Mouse (Mus musculus) liver, embryonic 14.5 days (tissue): Measurements from ENCODE around the gene Ccnd1. TPM values are rescaled to one million over a fixed set of nuclear protein-coding genes. Genes with fewer than 3 reads are reported as not detected.

Source experiments
- ATAC-seq: fragments of 200-750 bp; cut with Nextera tagmentation; 2 replicates; pipeline ENCODE4 v1.8.0; 2017; ENCODE audit warnings: moderate number of reproducible peaks, mild to moderate bottlenecking, moderate library complexity; ENCODE audit not compliant: insufficient read depth
- DNase-seq, 3 experiments: peaks; one replicate each; pipeline ENCODE4 v3.0.0-alpha.2; 2012 to 2013; ENCODE audit warnings: low read depth in 3 of 3, low spot score in 3 of 3
- H3K27ac ChIP-seq: fragments of 300-500 bp; sonication (generic); 2 replicates; pipeline ENCODE4 v1.5.1; 2014; ENCODE audit warnings: moderate library complexity, mild to moderate bottlenecking, control low read depth, inconsistent platforms
- H3K27me3 ChIP-seq: fragments of 300-500 bp; sonication (generic); 2 replicates; pipeline ENCODE4 v1.6.1; 2014; ENCODE audit warnings: mild to moderate bottlenecking, low read length, moderate library complexity; ENCODE audit not compliant: control insufficient read depth, insufficient read depth
- H3K36me3 ChIP-seq: fragments of 300-500 bp; sonication (generic); replicated peaks from 2 replicates; pipeline ENCODE4 v1.6.1; 2014; ENCODE audit warnings: low read depth; ENCODE audit not compliant: control insufficient read depth, insufficient read depth
- H3K4me1 ChIP-seq, 2 experiments: fragments of 200-500 bp in 1 of 2; fragments of 300-500 bp in 1 of 2; sonication (generic) in 1 of 2; replicated peaks; 2 replicates each; pipeline ENCODE4 v1.6.1; 2012 to 2014; ENCODE audit warnings: antibody characterized with exemption in 1 of 2, inconsistent platforms in 1 of 2, low read length in 1 of 2; ENCODE audit not compliant: control insufficient read depth in 2 of 2, insufficient read depth in 2 of 2
- H3K4me2 ChIP-seq: fragments of 300-500 bp; sonication (generic); 2 replicates; pipeline ENCODE4 v1.6.1; 2014; ENCODE audit warnings: low read depth, mild to moderate bottlenecking, control low read depth, moderate library complexity
- H3K4me3 ChIP-seq, 2 experiments: fragments of 200-500 bp in 1 of 2; fragments of 300-500 bp in 1 of 2; sonication (generic) in 1 of 2; 2 replicates each; pipeline ENCODE4 v1.5.1; 2012 to 2014; ENCODE audit warnings: low read depth in 2 of 2, low read length in 2 of 2, mild to moderate bottlenecking in 2 of 2, control low read depth in 1 of 2, inconsistent platforms in 1 of 2, moderate library complexity in 1 of 2; ENCODE audit not compliant: insufficient read depth in 1 of 2
- H3K9ac ChIP-seq: fragments of 300-500 bp; sonication (generic); replicated peaks from 2 replicates; pipeline ENCODE4 v1.6.1; 2014; ENCODE audit warnings: mild to moderate bottlenecking, control low read depth, moderate library complexity
- H3K9me3 ChIP-seq: fragments of 300-500 bp; sonication (generic); 2 replicates; pipeline ENCODE4 v1.6.1; 2016; ENCODE audit warnings: low read length, mixed read lengths; ENCODE audit not compliant: control insufficient read depth
- CTCF ChIP-seq: IDR thresholded peaks from 2 replicates; pipeline ENCODE4 v1.5.1; 2016; ENCODE audit warnings: antibody characterized with exemption, low read depth, control low read depth
- EP300 ChIP-seq: IDR thresholded peaks from 2 replicates; pipeline ENCODE4 v1.6.1; 2016; ENCODE audit warnings: antibody characterized with exemption, low read depth
- WGBS: fragments of 180-500 bp; shearing (Covaris S2); extraction: QIAGEN DNeasy Blood & Tissue Kit; methylation state at CpG from one replicate; pipeline ENCODE4 v1.1.7; 2014; ENCODE audit not compliant: insufficient replicate concordance; 5-methylcytosine and 5-hydroxymethylcytosine counted together
- polyA plus RNA-seq, 2 experiments: library from polyadenylated mRNA; depleted of rRNA in 1 of 2; stranded (reverse) in 1 of 2; unstranded in 1 of 2; fragments of >200 nt; fragmentation: Nextera tagmentation in 1 of 2; extraction: Ambion mirVana in 1 of 2; gene quantifications; 2 replicates each; pipeline versions ENCODE4 v1.2.1 to v1.2.3; 2012 to 2014

Gene Ccnd1
- polyA plus RNA-seq, 2 experiments: 16.7 to 25.4 TPM

DNA sequence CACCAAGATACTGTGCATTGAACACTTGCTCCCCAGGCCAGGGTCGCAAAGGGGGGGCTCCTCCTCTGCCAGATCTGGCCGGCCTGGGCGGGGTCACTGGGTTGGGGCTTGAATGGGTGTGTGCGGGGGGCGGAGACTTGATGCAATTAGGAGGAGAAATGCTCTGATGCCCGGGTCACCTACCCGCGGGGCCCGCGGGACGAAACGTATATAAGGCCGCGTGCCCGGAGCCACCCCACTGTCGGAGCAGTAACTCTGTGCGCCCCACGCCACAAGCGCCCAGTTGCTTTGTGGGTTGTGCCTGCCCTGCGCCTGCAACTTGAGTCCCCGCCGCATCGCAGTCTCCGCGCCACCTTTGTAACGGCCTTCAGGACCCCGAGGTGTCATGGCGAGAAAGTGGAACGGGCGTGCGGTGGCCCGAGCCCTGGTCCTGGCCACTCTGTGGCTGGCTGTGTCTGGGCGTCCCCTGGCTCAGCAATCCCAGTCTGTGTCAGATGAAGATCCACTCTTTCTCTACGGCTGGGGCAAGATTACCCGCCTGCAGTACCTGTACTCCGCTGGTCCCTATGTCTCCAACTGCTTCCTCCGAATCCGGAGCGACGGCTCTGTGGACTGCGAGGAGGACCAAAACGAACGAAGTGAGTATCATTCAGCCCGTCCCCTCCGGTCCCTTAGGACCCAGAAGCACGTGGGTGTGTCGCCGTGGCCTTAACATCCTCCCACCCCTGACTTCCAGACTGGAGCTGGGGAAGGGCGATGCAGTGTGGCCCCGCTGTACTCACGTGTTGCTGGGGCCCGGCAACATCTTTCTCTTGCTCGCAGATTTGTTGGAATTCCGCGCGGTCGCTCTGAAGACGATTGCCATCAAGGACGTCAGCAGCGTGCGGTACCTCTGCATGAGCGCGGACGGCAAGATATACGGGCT lies 43.2 kb downstream of the Ccnd1 start, which contains the start of gene Fgf15:
TSS of gene Fgf15 (plus strand) at position 238 of the 925 bp plus-strand sequence.
- DNase-seq (no peak), ATAC-seq (no peak)
- H3K36me3 ChIP-seq: no peaks in the 10 kb centered on the region
- under 1% methylated on average over 65 of the region's 65 CpGs for WGBS
- no peaks in the 10 kb centered on the region for H3K4me1 ChIP-seq
- no peak within 1 kb of the TSS for H3K27ac ChIP-seq
- H3K27me3 ChIP-seq: peaks cover 55% of the 10 kb centered on the region
- peak within 1 kb of the TSS; percentile 68 for H3K4me2 ChIP-seq
- no peaks in the 10 kb centered on the region for H3K9me3 ChIP-seq
- H3K4me3 ChIP-seq: peak within 1 kb of the TSS; percentile 25 to 37
- no peak within 1 kb of the TSS for H3K9ac ChIP-seq
- TF ChIP-seq EP300 (no peak), CTCF (no peak)

DNA sequence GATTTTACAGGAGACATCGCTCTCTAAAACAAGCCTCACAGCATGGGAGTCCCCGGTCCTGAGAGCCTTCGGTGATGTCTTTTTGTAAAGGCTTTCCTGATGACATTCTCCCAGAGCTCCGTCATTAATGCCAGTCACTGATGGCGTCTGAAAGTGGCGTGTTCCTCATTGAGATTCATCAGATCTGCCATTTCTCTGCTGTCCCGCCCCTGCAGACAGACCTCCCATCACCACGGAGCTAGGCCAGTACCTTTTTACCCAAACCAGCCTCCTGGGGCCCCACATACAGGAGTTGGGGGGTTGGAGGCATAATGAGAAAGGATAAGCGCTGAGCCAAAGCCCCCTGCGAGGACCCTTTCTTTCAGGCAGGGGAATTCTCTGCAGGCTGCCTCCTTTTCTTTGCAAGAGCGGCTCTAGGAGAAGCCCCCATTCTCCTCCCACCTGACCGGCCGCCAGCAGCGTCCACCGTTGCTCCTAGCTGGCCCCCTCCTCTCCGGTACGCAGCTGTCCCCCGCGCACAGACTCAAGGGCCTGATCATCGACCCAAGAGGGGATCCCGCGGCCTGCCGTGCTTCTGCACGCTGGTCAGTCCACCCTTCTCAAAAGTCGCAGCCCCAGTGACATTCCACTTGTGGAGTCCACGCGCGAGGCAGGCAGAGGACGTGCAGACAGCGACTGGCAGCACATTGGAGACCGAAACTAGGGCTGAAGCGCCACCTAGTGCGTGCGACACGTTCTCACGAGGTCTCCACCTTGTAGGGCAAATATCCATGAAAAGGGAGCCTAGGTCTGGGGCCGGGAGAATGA lies 44.2 kb downstream of the Ccnd1 start:
- no peak overlapping the region for H3K9ac ChIP-seq
- DNase-seq (peak in 1 of 3 experiments; percentile 33), ATAC-seq (peak; percentile 56; the same call in 1 of the 2 replicates)
- WGBS: 1% methylated on average over 37 of the region's 37 CpGs
- H3K4me1 ChIP-seq: no peaks in the 10 kb centered on the region
- H3K9me3 ChIP-seq: no peaks in the 10 kb centered on the region
- no peaks in the 10 kb centered on the region for H3K36me3 ChIP-seq
- TF ChIP-seq EP300: no peak
- TF ChIP-seq CTCF: peak; percentile 87
- H3K4me3 ChIP-seq: peak overlapping the region; percentile 25 to 37
- H3K4me2 ChIP-seq: peak overlapping the region; percentile 68
- no peak overlapping the region for H3K27ac ChIP-seq
- peaks cover 55% of the 10 kb centered on the region for H3K27me3 ChIP-seq

DNA sequence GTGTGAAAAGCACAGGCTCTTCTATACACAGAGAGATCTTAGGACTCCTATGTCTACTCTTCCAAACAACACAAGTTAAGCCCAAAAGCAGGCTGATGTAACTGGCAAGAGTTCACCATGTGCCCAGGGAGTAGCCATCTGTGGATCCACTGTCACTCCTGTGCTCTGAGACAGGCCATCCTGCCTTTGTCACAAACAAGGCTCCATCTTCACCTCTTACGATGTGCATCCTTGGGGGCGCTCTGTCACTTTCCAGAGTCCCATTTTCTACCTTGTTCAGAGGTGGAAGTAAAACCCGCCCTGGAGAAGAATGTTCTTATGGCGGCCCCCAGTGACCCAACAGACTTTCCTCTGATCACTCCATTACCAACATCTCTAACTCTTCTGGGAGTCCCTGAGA lies 45.0 kb downstream of the Ccnd1 start:
- DNase-seq (no peak), ATAC-seq (no peak)
- Histone ChIP-seq H3K27me3 (peaks cover 53% of the 10 kb centered on the region), H3K9me3 (no peaks in the 10 kb centered on the region), H3K9ac (no peak overlapping the region), H3K4me3 (no peak overlapping the region), H3K4me2 (peak overlapping the region; percentile 68), H3K27ac (no peak overlapping the region), H3K36me3 (no peaks in the 10 kb centered on the region), H3K4me1 (no peaks in the 10 kb centered on the region)
- WGBS: 3% methylated on average over 4 of the region's 4 CpGs
- TF ChIP-seq EP300: no peak
- TF ChIP-seq CTCF: no peak

DNA sequence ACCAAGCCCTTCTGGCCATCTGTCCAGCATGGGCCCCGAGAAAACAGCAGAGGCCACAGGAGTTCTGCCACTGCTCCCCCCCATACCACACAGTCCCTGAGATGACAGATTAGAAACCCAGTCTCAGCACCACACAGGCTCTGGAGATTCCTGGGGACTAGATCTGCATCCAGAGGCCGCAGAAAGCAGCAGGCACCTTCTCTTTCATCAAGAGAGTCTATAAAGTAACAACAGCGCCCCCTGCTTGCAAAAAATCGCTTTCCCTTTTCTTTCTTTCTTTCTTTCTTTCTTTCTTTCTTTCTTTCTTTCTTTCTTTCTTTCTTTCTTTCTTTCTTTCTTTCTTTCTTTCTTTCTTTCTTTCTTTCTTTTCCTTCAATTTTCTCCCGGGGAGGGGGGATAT lies 45.5 kb downstream of the Ccnd1 start:
- peak; percentile 48 for TF ChIP-seq CTCF
- no peak for TF ChIP-seq EP300
- DNase-seq (no peak), ATAC-seq (no peak)
- 11% methylated on average over 5 of the region's 5 CpGs for WGBS
- Histone ChIP-seq H3K4me3 (no peak overlapping the region), H3K9me3 (no peaks in the 10 kb centered on the region), H3K9ac (no peak overlapping the region), H3K27ac (no peak overlapping the region), H3K36me3 (no peaks in the 10 kb centered on the region), H3K4me2 (no peak overlapping the region), H3K27me3 (peaks cover 51% of the 10 kb centered on the region), H3K4me1 (no peaks in the 10 kb centered on the region)

DNA sequence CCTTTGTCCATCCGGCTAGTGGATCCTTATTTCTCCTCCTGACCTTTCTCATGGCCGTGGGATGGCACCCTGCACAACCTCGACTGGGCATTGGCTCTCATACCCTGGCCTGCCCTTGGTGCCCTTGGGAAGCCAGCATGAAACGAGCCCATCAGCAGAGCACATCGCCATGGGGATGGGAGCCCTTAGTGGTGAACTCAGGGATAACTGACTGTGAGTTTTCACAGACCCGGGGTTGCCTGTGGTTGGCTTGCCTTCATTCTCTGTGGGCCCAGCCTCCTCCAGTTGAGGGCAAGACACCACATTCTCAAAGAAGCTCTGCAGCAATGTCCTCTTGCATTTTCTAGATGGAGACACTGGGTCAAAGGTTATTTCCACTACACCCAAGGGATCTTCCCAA lies 47.4 kb downstream of the Ccnd1 start:
- TF ChIP-seq CTCF (no peak), EP300 (no peak)
- 35% methylated on average over 6 of the region's 6 CpGs for WGBS
- Histone ChIP-seq H3K27me3 (peaks cover 40% of the 10 kb centered on the region), H3K4me3 (no peak overlapping the region), H3K4me1 (no peaks in the 10 kb centered on the region), H3K9ac (no peak overlapping the region), H3K9me3 (no peaks in the 10 kb centered on the region), H3K27ac (no peak overlapping the region), H3K4me2 (no peak overlapping the region), H3K36me3 (no peaks in the 10 kb centered on the region)
- ATAC-seq: no peak
- DNase-seq: no peak
